Mouse (Mus musculus): ENCODE measurements around the gene Ccdc9.

GRCm38 (mm10) chr7:16259110-16259590 lies 27.4 kb downstream of the Ccdc9 start, which contains the start of gene C5ar1:
- TF ChIP-seq CTCF (IDR thresholded peaks at IDR 0.05) (0 out of 2 replicates have a peak, but pooled peaks have one; percentile 1), EP300 (IDR thresholded peaks at IDR 0.05) (no peak)

All from lung, postnatal 0 days (tissue).